Mouse (Mus musculus) frontal cortex, adult (tissue): Measurements from ENCODE around the gene Sgms2.

Experiments used
- ATAC-seq: cut with Nextera tagmentation; 2 replicates; pipeline ENCODE4 v1.9.2; 2017; ENCODE audit warnings: mild to moderate bottlenecking, moderate library complexity, mixed read lengths; ENCODE audit not compliant: low TSS enrichment

The Sgms2 gene

DNA sequence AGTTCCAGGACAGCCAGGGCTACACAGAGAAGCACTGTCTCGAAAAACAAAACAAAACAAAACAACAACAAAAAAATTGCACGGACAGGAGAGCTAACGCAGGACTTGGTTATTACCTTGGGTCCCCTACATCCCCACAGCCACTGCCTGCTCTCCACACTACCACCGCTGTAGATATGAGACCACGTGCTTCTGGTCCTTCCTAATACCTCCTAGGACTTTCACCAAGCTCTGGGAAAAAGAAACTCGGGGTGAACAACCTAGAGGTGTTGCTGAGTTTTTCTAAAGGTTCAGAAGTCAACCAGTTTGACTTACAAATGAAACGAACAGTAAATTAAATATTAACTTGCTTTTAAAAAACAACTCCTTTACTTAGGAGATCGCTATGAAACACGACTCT is 2.8 kb downstream of the Sgms2 start:
- no peak for ATAC-seq

DNA sequence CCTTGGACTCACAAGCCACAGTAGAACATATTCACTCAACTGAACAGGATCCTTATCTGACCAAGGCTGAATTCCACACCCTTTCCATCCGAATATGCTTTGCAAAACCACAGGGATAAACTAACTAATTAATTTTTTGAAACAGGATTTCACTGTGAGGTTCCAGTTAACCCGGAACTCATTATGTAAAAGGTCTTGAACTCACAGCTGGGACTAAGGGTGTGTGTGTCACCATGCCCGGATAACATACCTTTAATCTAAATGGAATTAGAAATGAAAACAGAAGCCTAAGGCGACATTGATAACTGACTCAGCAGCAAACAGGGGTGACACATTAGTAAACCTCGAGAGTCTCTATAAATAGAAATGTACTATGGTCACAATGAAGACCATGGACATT is 5.8 kb downstream of the Sgms2 start:
- ATAC-seq, result no peak

DNA sequence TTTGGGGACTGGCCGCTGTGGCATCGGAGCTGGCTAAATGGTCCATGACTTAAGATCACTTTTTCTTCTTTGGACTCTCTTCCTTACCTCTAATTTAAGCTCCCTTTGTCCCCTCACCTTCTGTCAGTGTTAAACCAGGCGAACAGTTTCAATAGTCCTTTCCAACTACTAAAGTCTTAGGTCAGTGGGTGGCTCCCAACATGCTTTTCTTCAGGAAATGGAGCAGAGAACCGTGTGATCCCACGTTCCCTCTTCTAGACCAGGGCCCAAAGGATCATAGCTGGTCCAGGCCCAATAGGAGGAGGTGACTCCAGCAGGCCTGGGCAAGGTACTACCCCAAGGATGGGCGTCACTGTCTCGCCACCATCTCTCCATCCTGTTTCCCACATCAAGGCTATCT is 7.6 kb downstream of the Sgms2 start:
- no peak for ATAC-seq

DNA sequence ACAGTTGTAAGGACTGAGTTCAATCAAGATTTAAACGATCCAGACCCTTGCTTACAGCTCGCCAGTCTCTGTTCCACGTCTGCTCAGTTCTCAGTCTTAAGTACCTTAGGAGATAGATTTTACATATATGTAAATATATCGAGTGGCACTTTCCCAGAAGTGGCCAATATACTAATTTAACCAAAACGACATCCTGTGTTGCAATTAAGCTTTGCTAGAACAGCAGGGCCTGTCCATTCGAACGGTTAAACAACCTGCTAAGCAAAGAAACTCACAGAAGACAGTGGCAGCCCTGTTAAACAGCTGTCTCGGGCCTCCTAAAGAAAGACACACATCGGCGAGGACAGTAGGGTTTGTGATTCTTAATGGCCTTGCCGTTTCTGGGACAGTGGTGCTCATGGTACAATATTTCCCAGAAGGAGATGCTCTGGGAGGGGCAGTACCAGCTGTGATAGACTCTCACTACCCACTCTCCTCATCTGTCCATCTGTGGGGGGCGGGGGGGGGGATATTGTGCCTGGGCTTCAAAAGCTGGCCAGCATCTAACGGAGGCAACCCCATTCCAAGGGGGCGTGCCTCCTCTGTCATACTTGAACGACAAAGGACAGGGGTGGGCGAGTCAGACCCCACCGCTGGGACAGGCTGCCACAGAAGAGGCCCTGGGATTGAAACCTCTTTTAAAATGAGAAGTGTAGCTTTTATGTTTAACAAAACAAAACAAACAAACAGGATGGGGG is 9.1 kb downstream of the Sgms2 start:
- ATAC-seq, result no peak

DNA sequence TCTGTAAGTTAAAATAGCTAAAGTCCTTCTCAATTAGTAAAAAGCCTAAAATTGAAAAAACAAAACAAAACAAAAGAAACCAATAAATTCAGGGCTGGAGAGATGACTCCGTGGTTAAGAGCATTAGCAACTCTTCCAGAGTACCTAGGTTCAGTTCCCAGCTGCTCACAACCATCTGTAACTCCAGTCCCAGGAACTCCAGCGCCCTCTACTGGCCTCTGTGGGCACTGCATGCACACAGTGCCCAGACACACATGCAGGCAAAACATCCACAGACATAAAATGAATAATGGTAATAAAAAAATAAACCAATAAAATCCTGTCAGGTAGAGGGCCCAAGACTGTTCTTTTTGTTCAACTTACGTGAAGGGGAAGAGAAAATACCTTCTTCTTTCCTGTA is 10.6 kb downstream of the Sgms2 start:
- no peak for ATAC-seq

DNA sequence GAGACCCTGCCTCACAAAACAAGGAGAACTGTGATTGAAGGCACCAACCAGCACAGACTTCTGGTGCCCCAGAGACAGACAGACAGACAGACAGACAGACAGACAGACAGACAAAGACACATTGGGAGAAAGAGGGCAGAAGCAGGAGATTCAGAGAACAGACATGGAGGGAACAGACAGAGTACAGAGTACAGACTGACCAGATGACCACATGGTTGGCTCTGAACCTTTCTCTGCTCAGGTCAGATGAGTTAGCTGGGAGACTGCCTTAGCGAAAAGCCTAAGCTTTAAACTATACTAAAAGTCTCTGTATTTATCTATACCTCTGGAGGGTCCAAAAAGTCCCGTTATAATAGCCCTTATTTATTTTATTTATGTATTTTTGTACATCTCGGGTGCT is 11.8 kb downstream of the Sgms2 start:
- ATAC-seq, result no peak

DNA sequence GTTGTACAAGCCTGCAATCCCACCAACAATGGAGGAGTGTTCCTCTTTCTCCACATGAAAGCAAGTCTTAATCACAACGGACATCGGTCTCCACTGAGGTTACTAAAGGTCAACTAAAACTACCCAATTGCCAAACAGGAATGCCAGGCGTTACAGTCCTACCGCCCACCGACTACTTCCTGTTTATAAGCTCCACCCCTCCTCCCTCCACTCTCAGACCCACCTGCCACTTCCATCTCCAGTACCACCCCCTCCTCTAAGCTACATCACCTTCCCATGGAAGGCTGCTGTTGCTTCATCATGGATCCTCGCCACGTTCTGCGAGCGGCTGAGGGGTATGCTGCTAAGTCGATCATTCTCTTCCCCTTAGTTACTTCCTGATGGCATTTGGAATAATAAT is 15.2 kb downstream of the Sgms2 start:
- ATAC-seq, result no peak

DNA sequence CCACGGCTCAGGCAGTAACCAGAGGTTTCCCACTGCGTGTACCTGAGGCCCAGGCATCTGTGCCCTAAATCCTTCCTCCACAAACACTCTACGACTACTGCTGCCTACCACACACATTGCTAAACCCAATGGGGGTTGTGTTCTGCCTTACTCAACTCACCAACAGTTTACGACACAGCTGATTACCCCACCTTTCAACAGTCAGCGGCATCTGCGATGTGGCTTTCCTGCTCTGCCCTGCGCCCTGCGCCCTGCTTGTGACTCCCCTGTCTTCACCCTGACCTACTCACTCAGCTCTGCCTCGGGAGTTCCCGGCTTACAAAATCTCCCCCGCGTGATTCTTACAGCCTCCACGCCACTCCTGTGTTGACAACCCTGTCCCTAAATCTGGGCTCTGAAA is 16.7 kb downstream of the Sgms2 start:
- no peak for ATAC-seq

DNA sequence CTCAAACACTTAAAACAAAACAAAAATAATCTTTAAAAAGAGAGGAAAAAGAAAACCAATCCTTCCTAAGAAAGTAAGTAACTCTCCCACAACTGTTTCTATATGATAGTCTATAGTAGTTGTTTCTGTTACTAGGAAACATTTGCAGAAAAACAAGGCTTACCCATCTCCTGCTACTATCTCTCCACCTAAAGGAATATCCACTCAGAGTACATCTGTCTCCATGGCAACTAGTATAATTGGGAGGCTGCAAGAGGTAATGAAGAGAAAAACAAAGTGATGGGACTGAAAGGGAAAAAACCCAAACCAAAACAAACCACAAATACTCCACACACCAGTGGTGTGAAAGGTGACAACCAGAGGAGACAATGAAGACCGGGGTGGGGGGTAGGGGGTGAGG is 17.7 kb downstream of the Sgms2 start:
- no peak for ATAC-seq

DNA sequence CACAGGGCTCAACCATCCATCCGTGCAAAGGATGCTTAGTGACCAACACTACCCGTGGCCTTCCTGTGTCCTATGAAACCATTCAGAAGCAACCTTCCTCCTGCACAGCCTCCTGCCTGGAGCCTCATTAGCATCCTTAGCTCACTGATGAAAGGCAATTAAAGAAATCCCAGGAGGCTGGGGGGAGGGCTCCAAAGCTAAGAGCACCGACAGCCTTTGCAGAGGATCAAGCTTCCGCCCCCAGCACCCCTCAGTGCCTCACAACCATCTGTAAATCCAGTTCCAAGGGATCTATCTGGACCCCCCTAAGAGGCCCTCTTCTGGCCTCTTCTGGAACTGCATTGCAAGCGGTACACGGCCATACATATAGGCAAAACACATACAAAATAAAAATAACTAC is 19.4 kb downstream of the Sgms2 start:
- no peak for ATAC-seq

DNA sequence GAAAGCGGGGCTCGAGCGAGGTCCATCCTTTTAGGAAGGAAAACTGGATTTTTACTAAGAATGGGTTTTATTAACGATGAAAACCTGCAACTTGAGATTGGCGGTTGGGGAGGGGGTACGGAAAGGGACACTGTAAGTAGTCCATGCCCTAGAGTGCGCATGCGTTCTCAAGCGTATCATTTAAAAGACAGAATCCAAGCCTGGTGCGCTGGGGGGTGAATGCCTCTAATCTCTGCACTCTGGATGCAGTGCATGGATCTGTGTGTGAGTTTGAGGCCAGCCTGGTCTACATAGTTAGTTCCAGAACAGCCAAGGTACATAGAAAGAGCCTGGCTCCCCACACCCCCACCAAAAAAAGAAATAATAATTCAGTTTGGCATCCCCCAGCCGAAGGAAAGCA is 19.8 kb downstream of the Sgms2 start:
- no peak for ATAC-seq

DNA sequence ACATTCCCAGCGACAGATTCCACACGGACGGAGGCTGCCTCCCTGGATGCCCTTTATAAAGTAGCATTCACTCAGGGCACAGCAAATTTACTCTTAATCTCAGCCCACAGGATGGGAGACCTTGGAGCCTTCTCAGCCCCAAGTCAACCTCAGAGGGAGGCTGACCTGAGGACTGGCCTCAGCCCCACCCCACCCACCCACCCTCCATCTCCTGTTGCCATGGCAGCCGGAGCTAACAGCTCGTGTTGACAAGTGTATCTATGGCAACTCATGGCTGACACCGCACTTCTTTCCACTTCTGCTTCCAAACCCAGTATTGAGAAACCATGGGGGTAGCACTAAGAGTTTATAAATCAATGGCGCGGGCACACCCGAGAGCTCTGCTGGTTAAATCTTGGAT is 20.4 kb downstream of the Sgms2 start:
- ATAC-seq, result no peak

DNA sequence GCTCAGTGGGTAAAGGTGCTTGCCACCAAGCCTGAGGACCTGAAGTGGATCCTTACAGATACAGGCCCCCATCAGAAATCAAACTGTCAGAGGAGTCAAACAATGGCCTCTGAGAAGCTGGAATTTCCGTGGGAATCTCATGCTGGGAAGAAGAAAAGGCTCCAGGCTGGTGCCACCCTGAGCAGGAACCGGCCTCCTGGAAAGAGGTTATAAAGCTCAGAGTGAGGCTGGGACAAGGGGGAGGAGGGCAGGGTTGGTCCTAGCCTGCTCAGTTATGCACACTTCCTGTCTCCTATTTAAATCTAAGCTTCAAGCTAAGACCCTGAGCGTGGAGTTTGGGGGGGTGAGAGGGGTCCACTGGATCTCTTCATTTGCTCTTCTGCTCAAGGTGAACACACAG is 21.6 kb downstream of the Sgms2 start:
- ATAC-seq, result no peak

DNA sequence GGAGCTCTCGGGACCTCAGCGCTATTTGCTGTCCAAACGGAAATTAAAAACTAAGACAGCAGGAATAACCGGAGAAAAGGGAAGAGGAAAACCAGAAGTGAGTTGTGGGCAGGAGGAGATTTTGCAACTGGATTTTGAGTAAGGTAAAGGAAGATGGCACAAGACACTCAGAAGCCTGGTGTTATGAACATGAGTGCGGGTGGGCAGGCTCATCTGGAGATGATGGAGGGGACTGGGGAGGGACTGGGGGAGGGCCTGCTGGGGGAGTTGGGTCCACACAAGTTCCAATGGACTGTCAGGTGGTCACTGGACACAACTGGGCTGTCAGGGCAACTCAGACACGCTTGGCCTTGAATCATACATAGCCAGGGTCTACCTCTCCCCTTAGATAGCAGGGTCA is 24.8 kb downstream of the Sgms2 start:
- ATAC-seq, result no peak

DNA sequence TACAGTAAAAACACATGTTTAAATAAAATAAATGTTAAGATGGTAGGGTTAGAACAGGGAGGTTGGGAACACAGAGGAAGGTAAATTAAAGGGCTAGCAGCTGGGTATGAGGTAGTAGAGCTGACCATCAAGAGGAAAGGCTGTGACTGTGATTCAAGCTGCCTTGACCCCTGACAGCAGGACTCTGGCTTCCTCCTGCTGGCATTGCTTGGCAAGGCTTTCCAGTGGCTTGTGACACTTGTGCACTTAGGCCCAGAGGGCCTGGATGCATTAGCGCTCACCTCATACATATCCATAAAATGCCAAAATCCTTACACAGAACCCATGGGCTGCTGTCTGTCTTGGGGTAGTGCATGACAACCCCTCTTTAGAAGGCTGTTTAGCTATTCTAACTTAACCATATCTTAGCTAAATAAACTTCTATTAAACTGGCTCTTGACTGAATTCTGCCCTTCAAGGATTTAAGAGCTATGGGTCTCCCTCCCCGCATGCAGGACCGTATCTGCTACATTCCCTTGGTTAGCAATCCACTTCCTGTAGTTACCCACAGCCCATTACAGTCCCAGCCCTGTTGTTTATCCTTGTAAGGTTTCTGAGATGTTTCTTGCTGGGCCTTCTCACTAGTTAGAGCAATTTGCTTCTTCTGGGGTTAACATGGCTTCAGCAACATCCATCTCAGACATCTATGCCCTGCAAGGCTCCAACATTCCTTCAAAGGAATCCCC is 25.5 kb downstream of the Sgms2 start:
- no peak for ATAC-seq

DNA sequence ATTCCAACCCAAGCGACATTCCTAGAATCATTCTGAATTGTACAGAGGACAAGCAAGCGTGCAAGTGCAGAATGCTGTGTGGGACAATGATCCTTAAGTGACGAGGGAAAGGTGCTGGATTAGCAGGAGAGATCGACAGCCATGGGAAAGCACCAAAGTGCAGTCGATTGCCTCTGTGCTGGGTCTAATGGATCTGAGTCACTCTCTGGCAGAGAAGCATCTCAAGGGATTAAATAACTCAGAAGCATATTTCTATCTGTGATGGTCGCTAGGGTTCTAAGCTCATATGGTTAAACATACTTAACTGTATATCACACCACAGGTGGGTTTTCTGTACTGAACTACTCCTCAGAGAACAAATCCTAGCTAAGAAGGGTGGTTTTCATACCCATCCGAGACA is 118.2 kb downstream of the Sgms2 start:
- ATAC-seq, result no peak

DNA sequence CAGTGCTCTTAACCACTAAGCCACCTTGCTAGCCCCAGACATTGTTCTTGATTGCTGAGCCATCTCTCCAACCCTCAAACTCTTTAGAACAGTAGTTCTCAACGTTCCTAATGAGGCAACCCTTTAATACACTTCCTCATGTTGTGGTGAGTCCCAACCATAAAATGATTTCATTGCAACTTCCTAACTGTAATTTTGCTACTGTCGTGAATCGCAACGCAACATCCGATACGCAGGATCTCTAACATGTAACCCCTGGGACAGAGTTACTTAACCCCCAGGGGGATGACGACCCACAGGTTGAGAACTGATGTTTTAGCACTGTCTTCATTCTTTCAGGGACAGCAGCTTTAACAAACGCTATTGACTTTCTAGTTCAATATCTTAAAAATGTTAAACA is 122.5 kb downstream of the Sgms2 start:
- ATAC-seq, result no peak

DNA sequence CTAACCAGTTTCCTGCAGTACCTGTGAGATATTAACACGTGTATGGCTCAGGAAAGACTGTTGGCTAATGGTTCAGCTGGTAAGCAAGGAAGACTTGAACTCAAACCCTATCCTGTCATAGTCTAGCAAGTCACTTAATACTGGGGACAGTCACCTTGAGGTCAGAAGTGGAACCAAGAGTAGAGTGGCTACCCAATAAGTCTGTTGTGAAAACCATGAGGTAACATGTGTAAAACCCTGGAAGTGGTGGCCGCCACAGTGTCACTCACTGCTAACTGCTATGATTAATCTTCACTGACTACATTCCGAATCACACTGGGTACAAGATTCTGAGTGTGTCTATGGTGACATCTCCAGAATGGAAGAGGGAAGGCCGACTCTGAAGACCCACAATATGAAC is 123.8 kb downstream of the Sgms2 start:
- no peak for ATAC-seq

DNA sequence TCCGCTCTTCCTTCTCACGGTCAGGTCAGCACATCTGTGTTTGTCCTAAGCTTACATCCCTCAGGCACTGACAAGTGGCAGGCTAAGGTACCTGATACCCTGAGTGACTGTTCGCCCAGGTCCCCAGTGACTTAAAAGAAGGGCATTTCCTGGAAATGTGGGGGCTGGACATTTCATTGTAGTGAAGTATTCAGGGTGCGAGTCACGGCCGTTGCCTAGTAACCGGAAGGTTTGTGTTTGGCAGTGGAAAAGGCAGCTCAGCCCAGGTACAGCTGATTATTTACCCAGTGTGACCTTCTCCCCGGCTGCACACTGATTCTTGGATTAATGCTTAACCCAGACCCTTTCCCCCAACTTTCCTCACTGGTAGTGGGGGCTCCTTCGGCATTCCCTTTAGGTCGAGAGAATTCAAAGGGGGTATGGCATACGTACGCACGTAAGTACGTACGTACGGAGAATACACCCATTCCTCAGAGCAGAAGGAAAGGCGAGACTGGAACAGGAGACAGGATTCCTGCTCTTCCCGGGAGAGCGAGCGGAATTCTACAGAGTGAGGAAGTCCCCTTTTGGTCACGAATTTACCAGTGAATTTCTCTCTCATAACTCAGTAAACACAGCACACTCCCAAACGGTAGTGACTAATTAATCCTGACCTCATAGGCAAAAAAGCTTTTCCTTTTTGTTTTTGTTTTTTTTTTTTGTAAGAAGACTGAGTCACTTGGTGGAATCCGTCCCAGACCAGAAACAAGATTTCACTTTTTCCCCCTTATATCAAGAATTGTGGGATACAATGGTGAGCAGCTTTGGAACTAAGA is 126.4 kb downstream of the Sgms2 start:
- ATAC-seq, result peak; percentile 41; the same call in 1 of the 2 replicates

DNA sequence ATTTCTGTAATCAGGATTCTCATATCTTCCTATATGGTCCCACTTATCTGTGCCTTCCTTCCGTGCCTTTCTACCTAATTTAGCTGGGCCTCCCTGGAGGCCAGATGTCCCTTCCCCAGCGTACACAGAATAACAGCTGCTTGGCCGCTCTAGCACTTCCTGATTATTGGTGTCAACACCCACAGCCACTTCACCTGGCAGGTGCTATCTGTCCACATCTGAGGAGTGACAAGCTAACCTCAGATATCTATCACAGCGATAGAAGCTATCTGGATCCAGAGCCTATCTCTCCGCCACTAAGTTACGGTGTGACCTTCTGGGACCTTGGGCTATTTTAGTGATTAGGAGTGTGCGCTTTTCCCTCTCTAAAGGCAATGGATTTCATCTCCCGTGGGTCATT is 127.0 kb downstream of the Sgms2 start:
- ATAC-seq, result no peak

DNA sequence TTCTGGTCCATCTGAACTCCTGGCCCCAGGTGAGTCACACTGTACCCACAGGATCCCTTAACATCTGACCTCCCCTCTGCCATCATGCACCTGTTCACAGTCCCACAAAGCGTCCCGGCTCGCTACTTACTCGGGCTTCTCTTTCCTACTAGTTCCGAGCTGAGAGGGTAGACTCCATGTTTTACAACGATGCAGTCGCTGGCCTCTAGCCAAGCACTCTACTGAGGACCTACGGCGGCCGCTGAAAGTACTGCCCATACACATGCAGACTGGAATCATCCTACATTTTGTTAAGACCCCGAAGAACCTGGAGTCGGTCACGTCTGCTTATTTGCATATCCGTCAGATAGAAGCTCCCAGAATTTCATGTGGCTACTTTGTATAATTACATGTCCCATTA is 127.6 kb downstream of the Sgms2 start:
- ATAC-seq, result no peak

DNA sequence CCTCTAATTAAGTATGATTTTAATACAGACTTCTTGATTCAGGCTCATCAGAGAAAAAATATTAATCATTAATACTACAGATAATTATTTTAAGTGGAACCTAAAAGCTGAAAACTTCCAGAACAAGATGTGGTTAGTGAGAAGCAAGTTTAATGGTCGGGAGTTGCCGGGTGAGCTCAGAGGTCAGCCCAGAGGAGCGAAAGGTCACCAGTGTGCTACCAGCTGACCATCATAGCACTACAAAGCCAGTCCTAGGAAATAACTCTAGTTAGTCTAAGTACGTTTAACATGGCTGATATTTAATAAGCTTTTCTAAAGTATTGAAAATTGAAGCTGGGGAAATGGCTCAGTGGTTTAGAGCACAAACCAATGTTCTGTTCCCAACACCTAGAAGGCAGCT is 129.3 kb downstream of the Sgms2 start:
- ATAC-seq, result no peak

DNA sequence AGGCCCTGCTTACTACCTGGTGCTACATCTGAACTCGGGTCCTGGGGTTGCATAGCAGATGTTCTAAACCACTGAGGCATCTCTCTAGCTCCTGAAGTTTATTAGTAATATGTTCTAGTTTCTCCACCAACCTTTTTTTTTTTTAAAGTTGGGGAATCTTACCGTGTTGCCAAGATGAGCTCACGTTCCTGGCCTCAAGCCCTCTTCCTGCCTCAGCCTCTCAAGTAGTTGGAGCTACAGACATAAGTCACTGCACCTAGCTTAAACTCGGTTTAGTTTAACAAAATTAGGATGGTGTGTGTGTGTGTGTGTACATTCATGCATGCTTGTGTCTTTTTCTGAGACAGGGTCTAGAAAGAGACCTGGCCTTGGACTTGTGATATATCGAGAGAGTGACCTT is 132.2 kb downstream of the Sgms2 start:
- ATAC-seq, result no peak
